Mouse (Mus musculus): Measurements from ENCODE around the gene Slc35f1. TPM values are rescaled to one million over a fixed set of nuclear protein-coding genes. Genes with fewer than 3 reads are reported as not detected.
A peak's percentile ranks its signal among the peaks of the same experiment; 100 is the strongest.

Gene Slc35f1
- total RNA-seq, 2 experiments from 2014 or later = 0.38 to 0.46 TPM

DNA sequence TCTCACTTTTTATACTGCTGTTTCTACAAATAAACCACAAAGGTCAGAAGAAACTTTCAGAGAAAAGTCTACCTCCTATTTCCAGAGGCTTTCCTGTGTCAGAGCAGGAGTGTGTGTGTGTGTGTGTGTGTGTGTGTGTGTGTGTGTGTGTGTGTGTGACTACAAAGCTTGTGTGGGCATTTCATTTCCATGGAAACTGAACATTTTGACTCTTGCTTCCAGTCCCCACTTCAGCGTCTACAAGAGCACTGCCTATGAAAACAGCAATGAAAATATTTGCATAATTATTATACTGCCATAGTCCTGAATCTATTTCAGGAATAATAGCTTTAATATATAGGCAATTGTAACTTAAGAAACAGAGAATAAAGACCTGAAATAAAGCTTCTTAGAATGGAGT is 241.8 kb downstream of the Slc35f1 start:
- DNase-seq = no peak

GRCm38 (mm10) chr10:52934615-52935014 is 244.3 kb downstream of the Slc35f1 start:
- no peak for DNase-seq

DNA sequence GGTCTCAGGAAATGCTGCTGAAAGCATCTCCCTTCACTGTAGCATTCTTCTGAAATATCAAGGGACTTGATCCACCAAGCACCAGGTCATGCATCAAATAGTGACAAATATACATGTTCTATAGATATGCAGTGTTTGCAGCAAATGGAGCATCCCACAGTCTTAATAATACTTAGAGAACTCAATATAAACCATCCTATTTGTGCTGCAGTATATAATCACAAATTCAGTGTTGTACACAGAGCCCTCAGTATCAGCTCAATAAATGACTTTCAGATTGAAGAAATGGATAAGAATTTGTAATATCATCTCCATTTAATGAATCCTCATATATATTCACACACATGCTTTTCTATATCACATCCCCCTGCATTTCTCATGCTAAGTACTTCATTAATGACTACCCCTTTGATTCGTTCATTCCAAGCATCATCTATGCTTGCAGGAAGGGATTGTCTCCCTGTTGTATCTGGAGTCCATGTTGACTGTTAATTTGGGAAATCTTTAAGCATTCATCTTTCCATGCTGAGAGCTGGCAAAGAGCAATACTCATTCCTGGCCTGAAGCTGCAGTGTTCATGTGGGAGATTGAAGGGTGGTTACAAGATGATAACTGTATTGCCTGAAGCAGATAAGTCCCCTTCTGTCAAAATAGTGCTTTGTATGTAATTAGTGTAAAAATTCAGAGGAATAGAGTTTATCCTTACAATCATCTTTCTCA is 249.9 kb downstream of the Slc35f1 start:
- DNase-seq = no peak

- no peak for DNase-seq
Observed at GRCm38 (mm10) chr10:52940831-52941216, 250.5 kb downstream of the Slc35f1 start.

DNA sequence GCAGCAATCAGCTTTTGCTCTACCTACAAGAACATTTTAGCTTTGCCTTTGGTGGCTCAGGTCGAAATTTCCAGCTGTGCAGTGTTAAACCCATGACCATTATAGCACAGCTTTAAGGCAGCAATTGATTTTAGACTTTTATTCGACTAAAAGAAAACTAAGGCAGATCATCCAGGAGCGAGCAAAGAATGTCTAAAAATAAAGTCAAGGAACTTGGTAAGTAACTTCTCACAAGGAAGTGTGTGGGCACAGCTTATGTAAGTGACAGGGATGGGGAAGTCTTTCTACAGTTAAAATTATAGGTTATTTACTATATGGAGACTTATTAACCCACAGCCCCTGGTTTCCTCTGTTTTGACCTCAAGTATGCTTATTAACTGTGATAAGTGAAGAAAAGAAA is 262.2 kb downstream of the Slc35f1 start:
- no peak for DNase-seq

GRCm38 (mm10) chr10:52956728-52957127 is 266.4 kb downstream of the Slc35f1 start:
- DNase-seq = no peak

GRCm38 (mm10) chr10:52979251-52979650 is 288.9 kb downstream of the Slc35f1 start:
- DNase-seq = no peak

DNA sequence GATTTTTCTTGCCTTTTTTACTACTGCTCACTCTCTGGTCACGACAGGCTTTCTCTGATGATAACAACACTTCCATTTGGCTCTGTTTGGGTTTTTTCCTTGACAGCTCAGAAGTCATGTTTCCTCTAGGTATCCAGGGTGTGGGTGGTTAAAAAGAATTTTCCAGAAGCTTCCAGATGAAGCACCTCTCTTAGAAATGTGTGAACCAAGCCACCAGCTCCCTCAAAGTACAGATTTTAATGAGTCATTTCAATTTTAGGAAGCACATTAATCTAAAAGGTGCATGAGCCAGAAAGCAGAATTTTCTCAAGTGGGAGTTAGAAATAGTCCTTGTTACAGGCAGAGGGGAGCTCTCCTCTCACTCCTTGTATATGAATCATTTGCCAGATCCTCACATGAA is 292.5 kb downstream of the Slc35f1 start:
- DNase-seq = no peak

- no peak for DNase-seq
Observed at GRCm38 (mm10) chr10:52992246-52992645, 301.9 kb downstream of the Slc35f1 start.

GRCm38 (mm10) chr10:52996886-52997285 is 306.6 kb downstream of the Slc35f1 start:
- DNase-seq = no peak

GRCm38 (mm10) chr10:53001136-53001535 is 310.8 kb downstream of the Slc35f1 start:
- no peak for DNase-seq

DNA sequence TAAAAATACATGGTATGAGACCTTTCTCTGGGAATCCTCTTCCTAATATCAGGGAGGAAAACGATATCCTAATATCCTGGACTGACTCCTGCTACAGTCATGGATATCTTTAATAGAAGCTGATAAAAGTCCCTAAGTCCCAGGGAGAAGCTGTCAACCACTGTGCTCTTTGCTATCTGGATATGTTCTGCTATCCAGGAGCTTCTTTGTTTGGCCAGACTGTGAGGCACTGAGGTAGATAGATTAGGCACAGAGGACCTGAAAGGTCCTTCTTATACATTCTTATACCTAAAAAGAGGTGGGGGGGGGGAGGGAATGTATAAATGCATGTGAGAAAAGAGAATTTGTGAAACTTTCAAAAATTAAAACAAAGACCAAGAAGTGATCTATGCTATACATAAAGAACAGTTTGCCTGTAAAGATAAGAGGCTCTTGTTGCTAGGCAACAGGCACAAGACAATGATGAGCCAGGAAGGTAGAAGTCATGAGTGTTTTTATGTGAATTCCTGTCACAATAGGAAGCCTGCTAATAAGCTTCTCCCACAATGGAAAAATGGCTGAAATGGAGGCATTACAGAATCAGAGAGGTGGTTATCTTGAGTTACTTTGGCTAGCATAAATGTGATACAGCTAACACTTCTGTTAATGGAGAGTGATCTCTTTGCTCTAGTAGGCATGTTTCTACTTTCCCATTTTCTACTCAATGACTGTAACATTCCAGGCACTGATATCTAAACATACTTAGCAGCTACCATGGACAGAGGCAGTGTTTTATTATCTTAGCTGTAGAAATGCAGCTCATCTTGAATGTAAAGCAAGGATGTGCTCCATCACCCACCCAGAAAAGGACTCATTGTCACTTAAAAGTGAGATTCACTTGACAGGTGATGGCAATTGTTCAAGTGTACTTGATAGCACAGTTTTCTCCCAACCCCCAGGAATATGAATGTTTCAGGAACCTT is 316.2 kb downstream of the Slc35f1 start:
- no peak for DNase-seq

- peak; percentile 6 for DNase-seq
Observed at GRCm38 (mm10) chr10:53013878-53014277, 323.5 kb downstream of the Slc35f1 start.

GRCm38 (mm10) chr10:53028454-53028853 is 338.1 kb downstream of the Slc35f1 start:
- DNase-seq = no peak

DNA sequence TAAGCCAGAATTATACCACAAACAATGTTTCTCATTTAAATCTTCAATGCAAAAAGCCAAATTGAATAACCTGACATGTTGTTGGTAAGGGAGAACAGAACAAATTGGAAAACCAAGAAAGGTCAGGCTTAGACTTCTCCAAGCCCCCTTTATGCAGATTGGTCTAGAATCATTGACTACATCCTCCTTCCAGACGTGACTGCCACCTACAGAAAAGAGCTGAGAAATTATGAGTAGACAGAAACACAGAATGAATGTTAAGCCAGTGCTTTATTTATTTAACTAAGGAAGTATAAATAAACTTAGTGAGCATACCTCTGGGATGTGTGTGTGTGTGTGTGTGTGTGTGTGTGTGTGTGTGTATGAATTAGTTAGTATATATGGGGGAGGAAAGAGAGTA is 344.9 kb downstream of the Slc35f1 start:
- DNase-seq = no peak

DNA sequence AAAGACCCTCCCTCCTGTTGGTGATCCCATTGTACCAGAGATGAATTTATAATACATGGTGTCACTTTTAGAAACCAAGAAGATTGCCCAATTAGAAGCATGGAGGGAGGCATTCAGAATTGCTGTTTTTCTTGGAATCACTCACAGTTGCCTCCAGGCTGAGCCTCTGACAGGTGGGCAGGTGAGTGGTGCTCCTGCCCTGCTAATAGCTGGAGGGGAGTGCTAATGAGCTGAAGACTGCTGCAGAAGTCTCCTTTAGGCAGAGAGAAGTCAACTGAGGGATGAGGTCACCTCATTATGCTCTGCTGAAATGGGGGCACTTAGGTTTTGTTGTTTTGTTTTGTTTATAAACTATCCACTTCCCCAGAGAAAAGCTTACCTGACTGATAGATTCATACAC is 355.6 kb downstream of the Slc35f1 start:
- no peak for DNase-seq

DNA sequence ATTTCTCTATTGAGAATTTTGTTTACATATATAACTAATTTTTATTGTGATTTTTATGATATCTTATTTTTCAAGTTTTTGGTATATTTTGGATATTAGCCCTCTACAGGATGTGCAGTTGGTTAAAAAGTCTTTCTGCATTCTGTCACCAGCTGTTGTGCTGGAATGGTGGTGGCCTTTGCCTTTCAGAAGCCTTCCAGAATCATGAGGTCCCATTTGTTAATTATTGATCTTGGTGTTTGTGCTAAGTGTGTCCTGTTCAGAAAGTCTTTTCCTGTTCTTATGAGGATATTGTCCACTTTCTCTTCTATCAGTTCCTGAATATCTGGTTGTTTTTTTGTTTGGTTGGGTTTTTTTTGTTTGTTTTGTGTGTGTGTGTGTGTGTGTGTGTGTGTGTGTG is 362.2 kb downstream of the Slc35f1 start:
- DNase-seq = no peak

DNA sequence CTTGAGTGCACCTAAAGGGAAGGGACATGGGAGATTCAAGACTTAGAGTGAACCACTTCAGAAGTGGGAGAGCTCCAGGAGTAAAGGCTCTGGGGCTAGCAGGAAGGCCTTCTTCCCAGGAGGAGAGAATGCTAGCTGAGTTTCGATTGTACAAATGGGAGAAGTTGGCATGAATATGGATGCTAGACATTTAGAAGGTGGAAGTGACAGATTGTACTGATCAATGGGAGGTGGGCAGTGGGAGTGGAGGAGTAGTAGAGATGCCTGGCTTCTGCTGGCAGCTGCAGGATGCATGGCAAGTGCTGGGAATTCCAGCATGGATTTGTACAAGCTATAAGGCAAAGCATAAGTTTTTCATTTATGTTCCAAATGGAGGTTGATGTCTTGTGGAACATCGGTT is 370.4 kb downstream of the Slc35f1 start:
- no peak for DNase-seq

- no peak for DNase-seq
Observed at GRCm38 (mm10) chr10:53062741-53063140, 372.4 kb downstream of the Slc35f1 start.

DNA sequence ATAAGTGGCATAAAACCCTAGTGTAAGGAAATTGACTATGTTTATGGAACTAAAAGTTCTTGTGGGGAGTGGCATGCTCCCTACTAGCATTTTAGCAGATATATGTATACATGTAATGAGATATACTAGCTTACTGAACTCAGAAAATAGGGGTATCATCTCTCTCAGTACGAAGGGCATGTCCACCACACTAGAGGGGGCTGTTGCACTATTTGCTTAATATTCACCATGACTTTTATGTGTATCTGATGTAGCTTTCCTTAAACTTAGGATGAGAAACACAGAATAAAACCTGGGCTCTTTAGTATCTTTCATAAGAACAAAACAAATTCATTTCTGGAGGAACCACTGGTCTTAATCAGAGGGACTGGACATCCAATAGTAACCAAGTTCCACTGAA is 397.5 kb downstream of the Slc35f1 start:
- DNase-seq = no peak

DNA sequence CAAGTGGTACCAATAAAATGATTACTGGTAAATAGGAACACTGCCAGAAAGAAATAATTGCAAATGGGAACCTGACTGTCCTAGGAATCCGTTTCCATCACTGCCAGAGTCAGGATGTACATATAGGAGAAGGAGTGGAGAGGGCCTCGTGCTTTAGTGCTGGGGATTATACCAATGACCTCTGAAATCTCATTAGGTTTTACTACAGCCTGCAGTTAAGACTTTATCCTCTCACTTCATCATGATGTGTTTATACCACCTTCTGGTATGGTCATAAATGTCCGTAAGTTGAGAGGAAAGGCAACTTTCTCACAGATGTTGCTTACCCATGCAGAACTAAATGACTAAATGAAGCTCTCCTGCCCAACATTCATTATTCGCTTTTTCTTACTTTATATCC is 401.2 kb downstream of the Slc35f1 start:
- no peak for DNase-seq

DNA sequence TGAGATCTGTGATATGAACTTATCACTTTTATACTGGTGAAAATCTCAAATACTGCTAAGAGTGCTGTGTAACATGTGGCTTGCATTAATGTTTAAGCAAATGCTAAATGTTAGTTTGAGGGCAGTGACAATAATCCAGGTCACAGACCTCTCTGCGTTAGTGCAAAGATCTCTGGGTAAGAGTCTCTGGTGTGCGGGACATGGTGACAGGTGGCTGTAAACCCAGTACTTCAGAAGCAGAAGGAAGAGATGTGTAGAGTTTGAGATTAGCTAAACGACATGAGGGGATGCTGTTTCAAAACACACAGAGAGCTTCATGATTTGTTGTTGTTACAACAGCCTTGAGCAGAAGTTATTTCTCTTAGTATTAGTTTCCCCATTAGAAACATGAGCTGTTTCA is 406.1 kb downstream of the Slc35f1 start:
- DNase-seq = no peak

GRCm38 (mm10) chr10:53100881-53101280 is 410.5 kb downstream of the Slc35f1 start:
- no peak for DNase-seq

Measured in gastrocnemius, postnatal 25 days (tissue).